Mouse (Mus musculus) erythroblast, embryonic 14.5 days (primary cell): ENCODE data around the gene Slc25a31. TPM values are rescaled to one million over a fixed set of nuclear protein-coding genes. Genes with fewer than 3 reads are reported as not detected.

Experiments used
- H3K27me3 ChIP-seq: 2 replicates; pipeline ENCODE4 v1.6.1; 2012; ENCODE audit warnings: inconsistent platforms; ENCODE audit not compliant: control insufficient read depth
- H3K36me3 ChIP-seq: 2 replicates; pipeline ENCODE4 v1.6.1; 2012; ENCODE audit warnings: mild to moderate bottlenecking, inconsistent platforms; ENCODE audit not compliant: control insufficient read depth
- H3K4me1 ChIP-seq: 2 replicates; pipeline ENCODE4 v1.6.1; 2012; ENCODE audit warnings: inconsistent platforms; ENCODE audit not compliant: control insufficient read depth
- H3K4me3 ChIP-seq: replicated peaks from 2 replicates; pipeline ENCODE3; 2012; ENCODE audit warnings: moderate library complexity, mild to moderate bottlenecking, inconsistent platforms
- H3K9me3 ChIP-seq: 2 replicates; pipeline ENCODE4 v1.6.1; 2012; ENCODE audit warnings: low read length, inconsistent platforms, mixed read lengths; ENCODE audit not compliant: control insufficient read depth
- GATA1 ChIP-seq: IDR thresholded peaks from 2 replicates; pipeline ENCODE4 v1.6.1; 2012; ENCODE audit warnings: low read length, inconsistent platforms, mixed read lengths
- TAL1 ChIP-seq: IDR thresholded peaks from 3 replicates; pipeline ENCODE4 v1.6.1; 2012; ENCODE audit warnings: low read length, inconsistent platforms, mixed read lengths
- polyA plus RNA-seq: library from polyadenylated mRNA; stranded (reverse); fragments of >175 nt; gene quantifications from 2 replicates; pipeline ENCODE4 v1.2.3, GENCODE M21; 2012

The Slc25a31 gene
- polyA plus RNA-seq, 1 experiment: not detected

- Histone ChIP-seq H3K27me3 (peaks cover 6% of the 10 kb centered on the region), H3K36me3 (peaks cover 8% of the 10 kb centered on the region), H3K9me3 (no peaks in the 10 kb centered on the region), H3K4me1 (peaks cover 28% of the 10 kb centered on the region), H3K4me3 (peak overlapping the region; percentile 90)
- TF ChIP-seq TAL1 (no peak), GATA1 (no peak)
Measured at GRCm38 (mm10) chr3:40745661-40746547, 37.2 kb downstream of the Slc25a31 start.

- Histone ChIP-seq H3K4me1 (no peaks in the 10 kb centered on the region), H3K27me3 (no peaks in the 10 kb centered on the region), H3K36me3 (peaks cover 78% of the 10 kb centered on the region), H3K9me3 (no peaks in the 10 kb centered on the region), H3K4me3 (no peak overlapping the region)
- TF ChIP-seq GATA1 (no peak), TAL1 (no peak)
Measured at GRCm38 (mm10) chr3:40760746-40761145, 52.1 kb downstream of the Slc25a31 start.

GRCm38 (mm10) chr3:40761312-40761711, 52.7 kb downstream of the Slc25a31 start:
- peaks cover 78% of the 10 kb centered on the region for H3K36me3 ChIP-seq
- H3K27me3 ChIP-seq: no peaks in the 10 kb centered on the region

More at GRCm38 (mm10) chr3:40761312-40761711, 52.7 kb downstream of the Slc25a31 start:
- H3K4me1 ChIP-seq: no peaks in the 10 kb centered on the region
- H3K4me3 ChIP-seq: no peak overlapping the region
- no peaks in the 10 kb centered on the region for H3K9me3 ChIP-seq
- no peak for TF ChIP-seq GATA1
- no peak for TF ChIP-seq TAL1

Other genes starting within 250 kb of the Slc25a31 start
- gene Intu, start 177.6 kb upstream of the Slc25a31 start, polyA plus RNA-seq: 0.04 and 0.06 TPM in 2 replicates
- gene Hspa4l, start 35.6 kb downstream of the Slc25a31 start, polyA plus RNA-seq: 0.32 and 0.66 TPM in 2 replicates
- gene Plk4, start 91.2 kb downstream of the Slc25a31 start, polyA plus RNA-seq: 0.99 and 1.2 TPM in 2 replicates
- gene Mfsd8, start 138.0 kb downstream of the Slc25a31 start, polyA plus RNA-seq: 0.07 and 1.5 TPM in 2 replicates
- gene Abhd18, start 138.1 kb downstream of the Slc25a31 start, polyA plus RNA-seq: 0.04 TPM in 1 of 2 replicates, not detected in the other
- not detected in 2 replicates for gene 1700034I23Rik, start 193.7 kb downstream of the Slc25a31 start, polyA plus RNA-seq
- 6.2 and 6.3 TPM in 2 replicates for gene Larp1b, start 241.0 kb downstream of the Slc25a31 start, polyA plus RNA-seq